Mouse (Mus musculus) adrenal gland, postnatal 14 days (tissue): Measurements from ENCODE around the gene Slc13a1. TPM values are rescaled to one million over a fixed set of nuclear protein-coding genes. Genes with fewer than 3 reads are reported as not detected.
A peak's percentile ranks its signal among the peaks of the same experiment; 100 is the strongest.
"Not testable (repeated sequence)": the region's sequence is repeated elsewhere in the genome, so short reads cannot be mapped to it uniquely, and the experiment has no call there.

Experiments used
- DNase-seq: peaks from one replicate; pipeline ENCODE4 v3.0.0; 2021; ENCODE audit warnings: mixed read lengths
- long read RNA-seq, 2 experiments: library from polyadenylated mRNA; stranded (forward); transcript quantifications; one replicate each; pipeline ENCODE4 v2.0.0; 2021
- total RNA-seq: library from RNA; stranded (reverse); gene quantifications from 2 replicates; pipeline ENCODE4 v1.2.3, GENCODE M21; 2021

Slc13a1 gene
- total RNA-seq: 0.15 TPM in 1 of 2 replicates, not detected in the other
- long read RNA-seq, experiment 1: 0 reads
- long read RNA-seq, experiment 2: 0 reads

DNA sequence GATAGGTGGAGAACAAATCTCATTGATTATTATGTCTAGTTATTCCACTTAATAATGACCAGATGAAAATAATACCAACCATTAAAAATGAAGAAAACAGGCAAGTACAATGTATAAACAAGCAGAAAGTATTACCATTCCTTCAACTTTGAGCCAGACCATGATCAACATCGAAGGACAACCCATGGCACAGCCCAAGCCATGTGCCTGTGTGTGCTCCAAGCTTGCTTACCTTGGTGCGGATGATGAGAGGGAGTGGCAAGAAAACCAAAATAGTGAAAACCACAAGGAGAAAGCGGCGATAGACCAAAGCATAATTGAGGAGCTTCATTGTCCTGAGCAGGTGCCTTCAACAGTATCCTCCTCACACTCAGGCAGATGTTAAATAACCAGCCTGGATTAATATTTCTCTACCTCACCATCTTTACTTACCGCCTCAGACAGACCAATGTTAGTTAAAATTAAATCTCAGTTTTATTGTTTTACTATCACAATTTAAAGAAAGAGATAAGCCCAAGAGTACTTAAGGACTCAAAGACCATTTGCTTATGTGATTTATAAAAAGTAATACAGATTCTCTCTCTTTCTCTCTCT is at the start of gene Slc13a1:
Slc13a1 (minus strand) TSS at position 359 of the 594 bp plus-strand sequence.
- DNase-seq: no peak

DNA sequence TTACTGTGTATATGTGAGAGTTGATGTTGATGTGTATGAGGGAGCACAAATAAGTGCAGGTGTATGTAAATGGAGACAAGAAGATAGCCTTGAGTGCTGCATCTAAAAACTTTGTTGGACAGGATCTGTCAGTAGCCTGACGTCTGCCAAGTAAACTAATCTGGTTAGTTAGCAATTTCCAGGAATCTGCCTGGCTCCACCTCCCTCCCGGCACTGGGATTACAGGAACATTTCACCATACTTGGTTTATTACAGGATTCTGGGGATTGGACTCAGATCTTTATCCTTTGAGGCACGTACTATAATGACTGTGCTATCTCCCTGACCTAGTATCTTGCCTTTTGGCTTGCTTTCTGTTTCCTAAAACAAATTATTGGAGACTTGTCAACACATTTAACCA is 40.0 kb upstream of the Slc13a1 start:
- DNase-seq: no peak

DNA sequence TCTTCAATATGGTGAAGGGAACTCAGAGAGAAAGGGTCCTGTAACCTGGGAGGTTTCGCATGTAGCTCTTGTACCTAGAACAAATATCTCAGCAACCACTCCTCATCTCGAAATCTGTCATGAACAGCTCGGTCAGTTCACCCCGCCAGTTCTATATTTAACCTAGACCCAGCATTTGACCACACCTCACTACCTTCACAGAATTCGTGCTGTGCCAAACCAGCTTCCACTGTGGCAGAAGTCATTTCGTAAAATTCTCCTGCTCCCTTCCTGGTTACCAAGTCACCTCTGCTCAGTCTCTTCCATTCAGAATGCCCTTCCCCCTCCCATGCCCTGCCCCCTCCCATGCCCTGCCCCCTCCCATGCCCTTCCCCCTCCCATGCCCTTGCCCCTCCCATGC is 34.3 kb upstream of the Slc13a1 start:
- no peak for DNase-seq

DNA sequence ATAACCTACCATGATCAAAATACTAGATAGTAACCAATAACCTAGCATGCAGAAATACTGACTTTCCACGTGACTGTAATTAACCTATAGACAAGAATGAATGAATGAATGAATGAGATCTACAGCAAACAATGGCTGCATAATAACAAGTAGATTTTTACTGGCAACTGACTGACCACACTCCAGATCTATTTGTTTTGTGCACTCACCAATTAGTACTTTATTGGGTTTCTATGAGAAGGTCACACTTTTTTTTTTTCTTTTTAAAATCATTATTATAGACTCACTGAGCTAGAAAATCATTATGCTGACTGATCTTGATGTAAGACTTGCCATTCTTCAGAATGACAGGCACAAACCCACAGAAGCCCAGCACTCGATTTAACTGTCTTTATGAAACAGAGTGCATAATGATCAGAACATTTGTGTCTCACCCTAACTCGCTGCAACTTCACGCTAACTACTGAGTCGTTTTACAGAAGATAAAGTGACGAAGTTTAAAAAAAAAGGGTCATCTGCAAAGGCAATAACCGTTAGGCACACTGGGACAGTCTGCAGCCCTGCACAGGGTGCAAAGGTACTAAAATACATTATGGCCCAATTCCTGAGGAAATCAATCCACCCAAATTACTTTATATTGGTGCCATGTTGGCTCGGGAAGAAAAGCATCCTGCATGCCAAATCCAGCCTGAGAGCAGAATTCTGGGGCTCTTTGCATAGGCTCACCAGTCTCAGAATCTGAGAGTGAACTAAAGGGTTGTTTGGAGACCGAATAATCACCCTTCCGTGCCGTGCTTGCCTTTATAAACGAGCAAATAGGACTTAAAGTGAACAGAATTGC is 33.0 kb upstream of the Slc13a1 start:
- DNase-seq: no peak

DNA sequence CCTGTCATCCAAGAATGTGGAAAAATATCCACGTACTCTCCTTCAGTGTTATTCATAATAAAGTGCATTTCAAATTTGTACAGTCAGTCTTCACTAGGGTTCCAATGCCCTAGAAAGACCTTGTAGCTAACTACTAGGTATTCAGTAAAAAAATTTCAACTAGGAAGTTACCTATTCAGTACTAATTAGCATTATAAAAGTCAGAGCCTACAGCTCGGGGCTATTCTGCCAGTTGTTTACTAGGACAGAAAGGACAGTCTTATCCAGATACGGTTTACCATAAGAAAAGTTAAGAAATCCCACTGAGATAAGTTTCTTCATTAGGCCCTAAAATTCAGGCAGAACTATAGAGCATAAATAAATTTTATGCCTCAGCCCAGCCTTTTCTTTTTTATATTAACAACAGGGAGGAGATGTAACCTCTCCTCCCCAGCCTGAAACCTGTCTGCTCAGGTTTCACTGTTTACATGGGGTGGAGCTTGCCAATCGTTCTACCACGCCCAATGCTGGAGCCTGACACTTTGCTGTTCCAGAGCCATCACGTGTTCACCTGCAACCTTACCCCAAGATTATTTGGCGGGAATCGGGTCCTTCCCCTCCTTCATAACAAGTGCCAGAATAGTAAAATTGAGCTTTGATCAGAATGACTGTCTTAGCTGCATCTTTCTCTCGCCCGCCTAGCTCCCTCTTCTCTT is 29.8 kb upstream of the Slc13a1 start:
- DNase-seq: not testable (repeated sequence)

DNA sequence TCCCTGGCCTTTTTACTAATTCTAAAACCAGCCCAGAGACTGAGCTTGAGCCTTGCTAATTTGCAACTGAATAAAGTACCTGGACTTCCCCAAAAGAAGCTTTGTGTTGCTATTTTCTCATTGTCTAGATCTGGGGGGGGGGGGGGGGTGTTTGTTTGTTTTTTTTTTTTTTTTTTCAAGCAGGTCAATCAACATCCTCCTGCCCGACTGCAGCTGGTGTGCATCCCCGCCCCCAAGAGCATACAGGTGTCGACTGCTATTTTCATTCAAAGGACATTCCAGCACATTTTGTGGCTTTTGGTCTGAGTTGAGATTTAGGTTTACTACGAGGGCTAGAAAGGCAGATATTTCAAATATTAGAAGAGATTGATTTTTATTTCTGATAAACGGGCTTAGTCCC is 28.5 kb upstream of the Slc13a1 start:
- not testable (repeated sequence) for DNase-seq

DNA sequence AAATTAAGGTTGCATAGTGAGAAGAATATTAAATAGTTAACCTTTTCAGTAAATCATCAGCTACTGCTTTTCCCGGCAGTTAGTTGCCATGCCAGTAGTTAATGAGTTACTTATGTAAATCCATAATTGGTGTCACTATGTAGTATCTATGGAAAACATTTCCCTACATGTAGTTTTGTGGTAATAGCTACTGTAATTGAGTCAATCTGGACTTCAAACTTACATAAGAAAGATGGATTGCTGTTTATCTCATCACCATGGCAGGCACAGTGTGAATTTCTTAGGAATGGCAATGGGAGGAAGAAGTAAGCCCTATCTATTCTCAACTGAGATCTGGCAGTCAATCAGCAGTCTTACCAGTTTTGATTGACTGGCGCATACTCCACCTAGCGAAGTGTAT is 15.5 kb upstream of the Slc13a1 start:
- no peak for DNase-seq

DNA sequence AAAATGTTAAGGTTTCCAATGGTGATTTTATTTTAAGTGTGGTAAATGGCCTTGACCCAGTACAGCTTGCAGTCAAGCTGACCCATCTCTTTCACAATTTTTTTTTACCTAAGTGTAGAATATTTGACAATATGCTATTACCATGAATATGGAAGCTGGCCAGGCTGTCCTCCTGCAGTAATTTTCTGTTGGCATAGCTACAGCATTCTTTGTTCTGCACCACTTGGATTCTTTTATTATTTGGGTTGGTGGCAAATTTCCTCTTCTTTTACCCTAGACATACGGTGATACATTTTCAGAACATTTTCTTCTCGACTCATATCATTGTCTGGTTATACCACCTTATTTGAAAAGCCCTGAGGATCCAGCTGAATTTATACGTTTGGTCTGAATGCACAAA is 7.5 kb upstream of the Slc13a1 start:
- no peak for DNase-seq

DNA sequence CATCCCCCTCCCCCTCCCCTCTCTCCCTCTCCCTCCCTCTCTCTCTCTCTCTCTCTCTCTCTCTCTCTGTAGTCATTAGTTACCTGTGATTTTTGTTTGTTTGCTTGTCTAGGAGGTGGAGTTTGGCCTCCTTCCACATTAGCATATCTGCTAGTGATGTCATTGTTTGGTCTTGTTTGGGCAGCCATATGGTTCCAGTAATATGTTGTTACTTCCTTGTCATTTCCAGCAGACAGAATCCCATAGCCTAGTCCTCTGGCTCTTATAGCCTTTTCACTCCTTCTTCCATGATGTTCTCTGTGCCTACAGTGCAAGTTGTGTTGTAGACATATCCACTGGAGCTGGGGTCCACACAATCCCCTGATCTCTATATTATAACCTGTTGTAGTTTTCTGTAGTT is 6.1 kb upstream of the Slc13a1 start:
- no peak for DNase-seq

DNA sequence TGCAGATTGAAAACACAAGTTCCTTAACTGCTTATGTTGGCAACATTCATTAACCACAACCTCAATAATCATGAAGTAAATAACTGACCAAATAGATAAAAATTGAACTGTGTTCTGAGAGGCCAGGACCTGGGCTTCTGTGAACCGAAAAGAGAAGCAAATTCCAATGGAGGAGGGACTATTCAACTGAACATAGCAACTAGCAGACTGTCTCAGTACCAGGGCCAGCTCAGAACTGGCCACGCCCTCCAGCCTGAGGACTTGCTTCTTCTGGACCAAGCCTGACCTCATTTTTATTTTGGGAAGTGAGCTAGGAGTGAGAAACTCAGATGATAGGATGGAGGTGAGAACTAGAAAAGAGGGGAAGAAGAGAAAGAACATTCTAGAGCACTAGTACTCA is 4.8 kb upstream of the Slc13a1 start:
- DNase-seq: no peak

DNA sequence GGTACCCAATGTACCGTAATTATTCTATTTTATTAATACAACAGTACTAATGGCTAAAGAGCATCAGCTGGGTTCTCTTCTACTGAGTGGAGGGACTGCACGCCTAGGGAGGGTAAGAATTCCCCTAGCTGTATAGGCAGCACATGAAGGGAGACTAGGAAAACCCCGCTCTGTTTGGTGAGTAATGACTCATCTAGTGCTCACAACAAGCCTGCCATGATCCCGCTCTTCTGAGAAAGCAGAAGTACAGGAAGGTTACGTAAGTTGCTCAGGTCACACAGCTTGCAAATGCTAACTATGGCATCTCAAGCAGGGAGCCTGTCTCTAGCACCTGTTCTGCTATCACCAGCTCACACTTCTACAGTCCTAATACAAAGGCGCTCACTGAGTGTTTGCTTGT is 1.1 kb downstream of the Slc13a1 start:
- DNase-seq: no peak

DNA sequence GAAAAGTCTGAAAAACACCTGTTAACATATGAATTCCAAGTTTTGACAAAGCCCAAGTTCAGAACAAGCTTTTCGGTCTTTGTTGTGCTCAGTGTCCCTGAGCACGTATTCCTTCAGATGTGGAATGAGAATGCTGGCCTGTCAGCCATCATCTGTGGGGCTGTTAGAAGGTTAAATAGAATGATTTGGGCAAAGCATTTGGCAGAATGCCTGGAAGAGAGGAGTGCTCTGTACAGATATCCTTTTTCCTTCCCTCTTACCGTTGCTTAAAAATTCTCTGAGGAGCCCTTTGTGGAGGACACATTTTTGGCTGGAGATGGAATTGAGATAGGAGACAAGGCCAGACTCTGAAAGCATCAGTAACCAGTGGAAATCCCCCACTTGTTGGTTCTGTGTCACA is 2.6 kb downstream of the Slc13a1 start:
- peak; percentile 45 for DNase-seq

DNA sequence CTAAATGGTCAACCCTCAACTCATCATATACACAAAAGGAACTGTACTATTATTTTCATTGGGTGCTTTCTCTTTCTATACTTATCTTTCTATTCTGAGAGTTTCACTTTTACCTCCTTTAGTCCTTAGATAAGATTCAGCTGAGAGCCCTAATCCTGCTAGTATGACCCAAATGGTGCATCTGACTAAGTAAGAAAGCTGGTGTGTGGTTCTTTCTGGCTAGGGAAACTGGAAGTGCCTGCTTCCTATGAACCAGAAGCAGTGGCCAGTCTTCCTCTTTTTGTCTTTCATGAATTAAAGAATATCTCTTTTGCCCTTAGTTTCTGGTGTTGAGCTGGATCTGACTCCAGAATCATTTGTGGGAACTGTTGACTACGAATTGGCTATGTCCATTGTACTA is 8.1 kb downstream of the Slc13a1 start:
- no peak for DNase-seq

DNA sequence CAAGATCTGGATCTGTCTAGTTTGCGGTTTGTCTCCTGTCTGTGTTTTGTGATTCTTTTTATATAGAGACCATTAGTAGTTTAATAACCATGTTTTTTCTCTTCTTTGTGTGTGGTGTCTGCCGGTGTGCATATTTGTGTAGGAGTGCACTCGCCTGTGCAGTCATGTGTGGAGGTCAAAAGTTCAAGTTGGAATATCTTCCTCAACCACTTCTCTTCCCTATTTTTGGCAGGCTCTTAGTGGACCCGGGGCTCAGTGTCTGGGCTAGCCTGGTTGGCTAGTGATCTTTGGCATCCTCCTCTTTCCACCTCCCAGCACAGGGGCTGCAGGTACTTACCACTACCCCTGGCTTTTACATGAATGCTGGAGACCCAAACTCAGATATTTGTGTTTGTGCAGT is 13.0 kb downstream of the Slc13a1 start:
- DNase-seq: no peak

DNA sequence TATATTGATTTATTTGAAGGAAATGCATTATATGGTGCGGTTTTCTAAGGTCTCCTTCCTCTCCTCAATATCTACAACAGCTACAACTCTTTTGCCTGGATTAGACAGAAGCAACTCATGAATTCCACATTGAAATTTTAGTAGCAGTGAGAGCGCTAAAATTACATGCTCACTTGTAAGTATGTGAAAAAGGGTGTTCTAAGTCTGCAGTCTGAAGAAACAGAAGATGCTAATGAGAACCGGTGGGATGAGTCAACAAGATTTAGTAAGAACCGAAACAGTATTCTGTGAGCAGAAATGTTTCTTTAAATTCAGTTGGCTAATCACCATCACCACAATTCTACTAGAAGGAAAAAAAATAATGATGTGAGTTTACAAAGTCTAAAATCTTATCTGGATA is 34.9 kb downstream of the Slc13a1 start:
- DNase-seq: no peak

DNA sequence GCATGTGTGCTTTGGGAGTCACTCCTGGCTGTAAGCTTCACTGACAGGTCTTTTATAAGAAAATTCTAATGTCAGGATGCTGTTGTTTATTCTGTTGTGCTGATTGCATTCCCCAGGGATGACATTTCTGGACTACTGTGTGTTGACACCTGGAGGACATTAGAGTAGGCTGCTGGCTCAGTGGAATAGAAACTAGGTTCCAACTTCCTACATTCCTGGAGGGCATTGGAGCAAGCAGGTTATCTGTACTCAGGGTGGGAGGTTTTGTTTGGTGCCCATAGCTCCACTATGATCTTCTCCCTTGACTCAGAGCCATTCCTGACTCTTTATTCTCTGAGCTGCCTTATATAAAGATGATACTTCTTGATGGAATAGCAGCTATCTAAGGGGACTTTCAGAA is 45.3 kb downstream of the Slc13a1 start:
- DNase-seq: no peak

DNA sequence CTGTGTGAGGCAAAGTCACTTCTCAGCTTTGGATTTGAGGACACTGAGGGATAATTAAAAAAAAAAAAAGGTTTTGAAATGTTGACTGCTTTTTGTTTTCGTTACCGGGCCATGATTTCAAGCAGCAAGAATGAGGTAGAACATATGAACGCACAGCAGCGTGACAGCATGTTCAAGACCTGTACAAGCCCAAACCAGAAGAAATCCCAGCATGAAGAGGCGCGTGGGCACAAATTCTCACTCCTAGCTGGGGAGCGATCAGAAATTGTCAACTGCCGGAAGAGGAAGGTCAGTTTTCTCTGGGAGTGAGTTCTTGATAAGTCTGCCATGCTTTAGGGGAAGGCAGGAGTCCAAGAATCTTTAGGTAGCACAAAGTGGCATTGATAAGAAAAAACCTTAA is 56.3 kb downstream of the Slc13a1 start:
- no peak for DNase-seq

DNA sequence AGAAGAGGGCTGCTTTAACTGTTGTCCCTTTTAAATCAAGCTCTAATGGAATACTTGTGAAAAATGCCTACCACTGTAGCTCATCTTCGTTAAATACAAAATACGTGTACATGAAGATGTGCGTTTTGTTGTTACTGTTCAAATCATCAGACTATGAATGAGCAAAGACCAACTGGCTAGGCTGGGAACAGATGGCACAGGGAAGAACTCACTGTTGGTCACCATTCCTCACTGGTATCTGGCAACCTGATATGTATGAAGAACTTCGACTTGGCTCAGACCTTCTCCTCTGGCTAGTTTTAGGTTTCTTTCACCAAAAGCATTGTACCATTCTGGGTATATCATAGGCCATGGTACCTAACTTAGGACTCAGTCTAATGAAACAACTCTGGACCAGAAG is 59.4 kb downstream of the Slc13a1 start:
- no peak for DNase-seq

DNA sequence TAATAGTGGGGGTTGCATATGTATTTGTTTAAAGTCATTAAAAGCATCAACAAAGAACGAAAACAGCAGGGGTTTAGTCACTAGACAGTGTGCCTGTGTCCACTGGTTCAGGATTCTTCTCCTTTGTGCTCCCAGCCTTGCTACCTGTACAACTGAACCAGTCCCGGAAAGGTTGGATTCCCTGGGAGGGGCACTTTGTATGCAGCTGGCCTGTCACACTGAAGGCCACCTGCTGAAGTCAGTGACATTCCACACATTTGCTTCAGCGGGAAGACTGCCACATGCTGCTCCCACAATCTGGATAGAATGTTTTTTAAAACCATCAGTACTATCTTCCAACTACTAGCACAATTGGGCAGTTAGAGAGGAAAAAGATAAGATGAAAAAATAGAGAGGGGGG is 61.7 kb downstream of the Slc13a1 start:
- no peak for DNase-seq

DNA sequence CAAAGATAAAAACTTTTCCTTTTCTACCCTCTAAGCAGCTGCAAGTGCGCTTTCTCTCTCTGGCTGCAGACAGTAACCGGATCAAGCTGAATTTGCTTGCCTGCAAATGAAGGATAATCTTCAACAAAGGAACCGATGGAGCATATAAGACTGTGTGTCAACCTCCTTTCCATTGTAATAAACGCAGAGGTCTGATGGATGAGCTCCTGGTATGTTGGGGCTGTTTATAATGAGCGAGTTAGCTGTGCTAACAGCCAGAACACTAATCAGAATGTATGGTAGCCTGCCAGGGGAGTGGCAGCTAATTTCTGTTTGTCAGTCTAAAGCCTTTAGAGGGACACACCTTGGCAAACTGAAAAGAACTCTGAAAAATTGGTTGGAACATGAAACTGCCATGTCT is 62.2 kb downstream of the Slc13a1 start:
- DNase-seq: no peak

DNA sequence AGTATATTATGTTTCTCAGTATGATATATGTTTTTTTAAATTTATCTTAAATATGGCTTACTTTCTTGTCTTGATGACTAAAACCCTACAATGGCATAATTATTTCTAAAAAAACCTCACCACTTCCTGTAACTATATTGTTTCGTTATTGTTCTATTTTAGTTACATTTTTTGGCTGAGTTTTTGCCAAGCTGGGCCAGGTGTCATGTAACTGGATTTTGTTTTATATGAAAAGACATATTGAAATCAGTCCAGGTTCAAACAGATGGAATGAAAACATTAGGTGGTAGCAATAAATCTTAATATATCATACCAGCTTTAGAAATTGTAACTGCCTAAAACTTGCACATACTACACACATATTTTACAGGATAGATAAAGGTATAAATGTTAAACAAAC is 66.6 kb downstream of the Slc13a1 start:
- no peak for DNase-seq

DNA sequence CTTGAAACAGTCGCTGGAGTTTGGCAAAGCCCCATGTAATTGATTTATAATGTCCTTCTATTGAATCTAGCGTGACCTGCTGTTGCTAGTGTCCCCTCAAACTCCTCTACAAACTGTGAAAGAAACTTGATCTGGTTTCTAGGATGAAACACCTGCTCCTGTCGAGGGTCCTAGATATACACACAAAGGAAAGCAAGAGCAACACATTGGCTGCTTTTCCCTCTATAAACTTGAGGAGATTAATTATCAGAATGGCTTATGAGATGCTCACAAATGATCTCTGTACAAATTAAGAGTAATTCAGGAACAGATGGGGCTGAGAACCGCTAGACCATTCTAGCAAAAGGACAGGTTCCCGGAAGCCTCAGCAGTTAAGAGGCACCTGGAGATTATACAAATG is 67.2 kb downstream of the Slc13a1 start:
- DNase-seq: no peak

DNA sequence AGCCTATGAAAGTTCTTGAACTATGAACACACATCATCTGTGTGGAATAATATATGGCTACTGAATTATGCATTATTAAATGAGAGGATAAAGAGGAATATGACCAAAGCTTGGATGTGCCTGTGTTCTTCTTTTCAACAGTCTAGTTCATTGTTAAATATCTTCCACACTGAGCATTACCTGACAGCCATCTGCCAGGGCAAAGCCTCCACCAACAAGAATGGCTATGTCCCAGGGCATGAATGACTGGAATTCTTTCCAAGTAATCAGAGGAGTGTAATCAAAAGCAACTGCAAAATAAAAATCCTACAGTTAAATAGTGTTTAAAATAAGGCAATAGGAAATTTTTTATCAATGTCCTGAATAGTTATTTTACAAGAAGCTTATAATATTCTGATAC is 70.5 kb downstream of the Slc13a1 start:
- no peak for DNase-seq

DNA sequence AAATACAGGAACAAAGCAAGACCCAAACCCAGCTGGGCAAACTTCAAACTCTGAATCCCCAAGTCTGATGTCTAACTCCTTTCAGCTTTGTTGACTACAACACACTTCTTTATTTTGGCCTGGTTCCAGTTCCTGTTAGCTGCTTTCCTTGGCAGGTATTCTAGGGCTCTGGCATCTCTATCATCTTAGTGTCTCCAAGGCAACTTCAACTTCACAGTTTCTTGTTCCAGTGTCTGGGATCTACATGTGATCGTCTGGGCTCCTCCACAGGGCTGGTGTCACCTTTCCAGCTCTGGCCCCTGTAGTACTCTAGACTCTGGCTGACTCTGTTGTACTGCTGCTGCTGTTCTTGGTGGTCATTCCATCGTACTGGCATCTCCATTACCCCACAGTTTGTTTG is 91.8 kb downstream of the Slc13a1 start:
- DNase-seq: no peak
